Mouse (Mus musculus) limb, embryonic 15.5 days (tissue): ENCODE measurements around the gene Nt5c3b. TPM values are rescaled to one million over a fixed set of nuclear protein-coding genes. Genes with fewer than 3 reads are reported as not detected.

Source experiments
- ATAC-seq: fragments of 200-750 bp; cut with Nextera tagmentation; 2 replicates; pipeline ENCODE4 v1.8.0; 2017; ENCODE audit warnings: low read depth, moderate TSS enrichment; ENCODE audit not compliant: insufficient number of reproducible peaks, low FRiP score, low TSS enrichment
- H3K27ac ChIP-seq: fragments of 300-500 bp; sonication (generic); 2 replicates; pipeline ENCODE4 v1.5.1; 2015; ENCODE audit warnings: moderate library complexity, mild to moderate bottlenecking, inconsistent platforms
- H3K27me3 ChIP-seq: fragments of 300-500 bp; sonication (generic); 2 replicates; pipeline ENCODE4 v1.6.1; 2015; ENCODE audit warnings: inconsistent platforms
- H3K36me3 ChIP-seq: fragments of 300-500 bp; sonication (generic); 2 replicates; pipeline ENCODE4 v1.6.1; 2015; ENCODE audit warnings: inconsistent platforms
- H3K4me1 ChIP-seq: fragments of 300-500 bp; sonication (generic); 2 replicates; pipeline ENCODE4 v1.6.1; 2015; ENCODE audit warnings: inconsistent platforms
- H3K4me2 ChIP-seq: fragments of 300-500 bp; sonication (generic); 2 replicates; pipeline ENCODE4 v1.6.1; 2015; ENCODE audit warnings: mild to moderate bottlenecking, inconsistent platforms
- H3K4me3 ChIP-seq: fragments of 300-500 bp; sonication (generic); 2 replicates; pipeline ENCODE4 v1.5.1; 2015; ENCODE audit warnings: mild to moderate bottlenecking, inconsistent platforms
- H3K9ac ChIP-seq: fragments of 300-500 bp; sonication (generic); 2 replicates; pipeline ENCODE4 v1.6.1; 2015; ENCODE audit warnings: inconsistent platforms
- H3K9me3 ChIP-seq: fragments of 300-500 bp; sonication (generic); 2 replicates; pipeline ENCODE4 v1.6.1; 2016; ENCODE audit warnings: inconsistent platforms
- WGBS: fragments of 180-500 bp; shearing (Covaris S2); methylation state at CpG from one replicate; pipeline ENCODE4 v1.1.7; 2015; 5-methylcytosine and 5-hydroxymethylcytosine counted together
- polyA plus RNA-seq: library from polyadenylated mRNA; unstranded; fragments of >200 nt; fragmentation: Nextera tagmentation; extraction: Ambion mirVana; gene quantifications from 2 replicates; pipeline ENCODE4 v1.2.1, GENCODE M21; 2015

Nt5c3b gene
- polyA plus RNA-seq, 1 experiment from 2014 or later: 141 TPM

GRCm38 (mm10) chr11:100462699-100463098 lies 21.1 kb upstream of the Nt5c3b start:
- no peaks in the 10 kb centered on the region for H3K9me3 ChIP-seq
- 89% methylated on average over 10 of the region's 10 CpGs for WGBS
- no peaks in the 10 kb centered on the region for H3K27me3 ChIP-seq
- H3K9ac ChIP-seq: no peak overlapping the region
- H3K36me3 ChIP-seq: peaks cover 35% of the 10 kb centered on the region
- H3K4me2 ChIP-seq: no peak overlapping the region
- H3K27ac ChIP-seq: no peak overlapping the region
- ATAC-seq: no peak
- H3K4me3 ChIP-seq: no peak overlapping the region
- no peaks in the 10 kb centered on the region for H3K4me1 ChIP-seq

- H3K27ac ChIP-seq: no peak overlapping the region
- no peaks in the 10 kb centered on the region for H3K4me1 ChIP-seq
- H3K4me2 ChIP-seq: no peak overlapping the region
- ATAC-seq: no peak
- no peak overlapping the region for H3K4me3 ChIP-seq
- H3K9me3 ChIP-seq: no peaks in the 10 kb centered on the region
- no peaks in the 10 kb centered on the region for H3K27me3 ChIP-seq
- peaks cover 43% of the 10 kb centered on the region for H3K36me3 ChIP-seq
- 88% methylated on average over 5 of the region's 5 CpGs for WGBS
- H3K9ac ChIP-seq: no peak overlapping the region
Observed at GRCm38 (mm10) chr11:100457711-100458110, 16.1 kb upstream of the Nt5c3b start.

- Histone ChIP-seq H3K36me3 (peaks cover 38% of the 10 kb centered on the region), H3K9me3 (no peaks in the 10 kb centered on the region), H3K27me3 (no peaks in the 10 kb centered on the region), H3K4me1 (no peaks in the 10 kb centered on the region), H3K4me2 (no peak overlapping the region), H3K4me3 (no peak overlapping the region), H3K9ac (no peak overlapping the region), H3K27ac (no peak overlapping the region)
- 67% methylated on average over 4 of the region's 4 CpGs for WGBS
- no peak for ATAC-seq
Observed at GRCm38 (mm10) chr11:100457247-100457646, 15.6 kb upstream of the Nt5c3b start.

- Histone ChIP-seq H3K4me2 (no peak overlapping the region), H3K4me3 (no peak overlapping the region), H3K36me3 (peaks cover 11% of the 10 kb centered on the region), H3K27me3 (no peaks in the 10 kb centered on the region), H3K9ac (no peak overlapping the region), H3K4me1 (peaks cover 13% of the 10 kb centered on the region), H3K9me3 (no peaks in the 10 kb centered on the region), H3K27ac (no peak overlapping the region)
- ATAC-seq: no peak
- WGBS: 86% methylated on average over 6 of the region's 6 CpGs
Observed at GRCm38 (mm10) chr11:100442625-100443024, 1.0 kb upstream of the Nt5c3b start.

- Histone ChIP-seq H3K9ac (peak overlapping the region; percentile 96), H3K4me3 (peak overlapping the region; percentile 83), H3K4me2 (peak overlapping the region; percentile 68), H3K27ac (peak overlapping the region; percentile 76), H3K36me3 (peaks cover 27% of the 10 kb centered on the region), H3K9me3 (no peaks in the 10 kb centered on the region), H3K4me1 (peaks cover 13% of the 10 kb centered on the region), H3K27me3 (no peaks in the 10 kb centered on the region)
- ATAC-seq: peak; percentile 94
- under 1% methylated on average over 51 of the region's 52 CpGs for WGBS
Observed at GRCm38 (mm10) chr11:100440691-100441522, 701 bp downstream of the Nt5c3b start.

GRCm38 (mm10) chr11:100437901-100438300 lies 3.7 kb downstream of the Nt5c3b start:
- Histone ChIP-seq H3K9me3 (no peaks in the 10 kb centered on the region), H3K4me1 (peaks cover 13% of the 10 kb centered on the region), H3K27ac (no peak overlapping the region), H3K9ac (no peak overlapping the region), H3K27me3 (no peaks in the 10 kb centered on the region), H3K4me3 (no peak overlapping the region), H3K4me2 (no peak overlapping the region), H3K36me3 (peaks cover 51% of the 10 kb centered on the region)
- no peak for ATAC-seq
- 79% methylated on average over 1 of the region's 1 CpGs for WGBS

GRCm38 (mm10) chr11:100435678-100436246 lies 5.8 kb downstream of the Nt5c3b start:
- no peak for ATAC-seq
- Histone ChIP-seq H3K27me3 (no peaks in the 10 kb centered on the region), H3K36me3 (peaks cover 60% of the 10 kb centered on the region), H3K9me3 (no peaks in the 10 kb centered on the region), H3K4me1 (peaks cover 9% of the 10 kb centered on the region), H3K4me2 (no peak overlapping the region), H3K9ac (no peak overlapping the region), H3K4me3 (no peak overlapping the region), H3K27ac (no peak overlapping the region)
- 89% methylated on average over 9 of the region's 9 CpGs for WGBS

GRCm38 (mm10) chr11:100432002-100432401 lies 9.6 kb downstream of the Nt5c3b start:
- 84% methylated on average over 5 of the region's 5 CpGs for WGBS
- H3K4me1 ChIP-seq: no peaks in the 10 kb centered on the region
- H3K4me3 ChIP-seq: no peak overlapping the region
- no peaks in the 10 kb centered on the region for H3K9me3 ChIP-seq
- no peak overlapping the region for H3K4me2 ChIP-seq
- H3K27ac ChIP-seq: no peak overlapping the region
- ATAC-seq: no peak
- H3K27me3 ChIP-seq: no peaks in the 10 kb centered on the region
- H3K36me3 ChIP-seq: peaks cover 65% of the 10 kb centered on the region
- no peak overlapping the region for H3K9ac ChIP-seq

- no peak for ATAC-seq
- H3K9me3 ChIP-seq: no peaks in the 10 kb centered on the region
- no peak overlapping the region for H3K4me3 ChIP-seq
- H3K4me2 ChIP-seq: no peak overlapping the region
- no peak overlapping the region for H3K9ac ChIP-seq
- no peaks in the 10 kb centered on the region for H3K27me3 ChIP-seq
- H3K36me3 ChIP-seq: peaks cover 54% of the 10 kb centered on the region
- H3K4me1 ChIP-seq: no peaks in the 10 kb centered on the region
- 90% methylated on average over 7 of the region's 7 CpGs for WGBS
- no peak overlapping the region for H3K27ac ChIP-seq
Observed at GRCm38 (mm10) chr11:100430052-100430451, 11.6 kb downstream of the Nt5c3b start.

GRCm38 (mm10) chr11:100428612-100429199 lies 12.9 kb downstream of the Nt5c3b start:
- no peak for ATAC-seq
- Histone ChIP-seq H3K4me2 (no peak overlapping the region), H3K4me3 (no peak overlapping the region), H3K27me3 (no peaks in the 10 kb centered on the region), H3K9ac (no peak overlapping the region), H3K4me1 (no peaks in the 10 kb centered on the region), H3K36me3 (peaks cover 60% of the 10 kb centered on the region), H3K9me3 (no peaks in the 10 kb centered on the region), H3K27ac (peak overlapping the region; percentile 51; the same call in 1 of the 2 replicates)
- WGBS: 58% methylated on average over 9 of the region's 9 CpGs

GRCm38 (mm10) chr11:100426820-100427219 lies 14.8 kb downstream of the Nt5c3b start:
- WGBS: 80% methylated on average over 3 of the region's 3 CpGs
- H3K4me3 ChIP-seq: no peak overlapping the region
- no peaks in the 10 kb centered on the region for H3K9me3 ChIP-seq
- H3K4me1 ChIP-seq: no peaks in the 10 kb centered on the region
- H3K4me2 ChIP-seq: no peak overlapping the region
- H3K27me3 ChIP-seq: no peaks in the 10 kb centered on the region
- no peak for ATAC-seq
- H3K36me3 ChIP-seq: peaks cover 67% of the 10 kb centered on the region
- H3K27ac ChIP-seq: no peak overlapping the region
- no peak overlapping the region for H3K9ac ChIP-seq

- no peak overlapping the region for H3K9ac ChIP-seq
- H3K36me3 ChIP-seq: peaks cover 72% of the 10 kb centered on the region
- H3K4me1 ChIP-seq: no peaks in the 10 kb centered on the region
- no peaks in the 10 kb centered on the region for H3K27me3 ChIP-seq
- H3K27ac ChIP-seq: no peak overlapping the region
- no peaks in the 10 kb centered on the region for H3K9me3 ChIP-seq
- ATAC-seq: no peak
- WGBS: 38% methylated on average over 7 of the region's 7 CpGs
- no peak overlapping the region for H3K4me3 ChIP-seq
- H3K4me2 ChIP-seq: no peak overlapping the region
Observed at GRCm38 (mm10) chr11:100425851-100426250, 15.8 kb downstream of the Nt5c3b start.
